Mouse (Mus musculus) ovary, adult 18-20 months (tissue): ENCODE measurements around the gene Wfdc3.
A peak's percentile ranks its signal among the peaks of the same experiment; 100 is the strongest.
"Not testable (repeated sequence)": the region's sequence is repeated elsewhere in the genome, so short reads cannot be mapped to it uniquely, and the experiment has no call there.

Experiments
- DNase-seq: peaks from one replicate; pipeline ENCODE4 v3.0.0; 2022; ENCODE audit warnings: low spot score, mixed read lengths

The Wfdc3 gene

GRCm38 (mm10) chr2:164737377-164738090 is 8.2 kb downstream of the Wfdc3 start:
- DNase-seq, result no peak

GRCm38 (mm10) chr2:164735446-164735845 is 10.3 kb downstream of the Wfdc3 start:
- DNase-seq, result no peak

DNA sequence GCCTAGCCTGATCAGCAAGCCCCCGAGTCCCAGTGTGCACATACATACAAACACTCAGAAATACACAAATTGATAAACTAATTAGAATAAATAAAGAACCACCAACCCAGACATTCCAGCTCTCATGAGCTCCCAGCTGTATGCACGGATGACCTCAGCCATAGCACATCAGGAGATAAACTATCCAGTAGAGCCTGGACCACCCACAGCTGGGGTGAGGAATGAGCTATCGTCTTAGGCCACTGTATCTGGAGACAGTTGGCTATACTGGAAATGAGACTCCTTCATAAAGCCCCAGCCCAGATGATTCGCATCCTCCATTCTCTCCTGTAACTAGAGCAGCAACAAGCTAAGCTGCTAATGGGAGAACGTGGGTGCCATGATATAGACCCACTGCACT is 10.9 kb downstream of the Wfdc3 start:
- DNase-seq, result no peak

- DNase-seq, result no peak
These were observed 12.5 kb downstream of the Wfdc3 start for GRCm38 (mm10) chr2:164733259-164733658.

DNA sequence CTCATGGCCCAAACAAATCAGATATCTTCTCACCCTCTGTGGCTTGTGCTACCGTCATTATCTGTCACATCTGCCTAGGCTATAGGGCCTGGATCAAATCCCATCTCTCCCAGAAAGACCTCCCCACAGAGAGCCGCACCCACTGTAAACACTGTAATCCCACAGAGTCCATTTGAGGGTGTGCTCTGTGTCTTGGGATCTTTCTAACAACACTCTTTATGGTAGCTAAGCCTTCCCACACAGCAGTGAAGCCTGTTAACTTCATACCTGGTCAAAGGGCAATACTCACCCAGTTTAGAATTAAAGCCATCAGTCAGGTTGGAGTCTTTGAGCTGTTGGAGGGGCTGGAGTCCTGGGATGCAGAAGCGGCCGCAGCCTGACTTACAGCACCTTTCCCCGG is 14.0 kb downstream of the Wfdc3 start:
- DNase-seq, result no peak

GRCm38 (mm10) chr2:164725895-164726619 is 19.7 kb downstream of the Wfdc3 start:
- peak; percentile 19 for DNase-seq

- DNase-seq, result no peak
These were observed 22.5 kb downstream of the Wfdc3 start for GRCm38 (mm10) chr2:164723276-164723675.

- not testable (repeated sequence) for DNase-seq
These were observed 29.4 kb downstream of the Wfdc3 start for GRCm38 (mm10) chr2:164716194-164716786.

- no peak for DNase-seq
These were observed 30.7 kb downstream of the Wfdc3 start, which contains the start of gene Spint5 for GRCm38 (mm10) chr2:164715005-164715404. Gene Spint5 (plus strand): TSS chr2:164715305.

DNA sequence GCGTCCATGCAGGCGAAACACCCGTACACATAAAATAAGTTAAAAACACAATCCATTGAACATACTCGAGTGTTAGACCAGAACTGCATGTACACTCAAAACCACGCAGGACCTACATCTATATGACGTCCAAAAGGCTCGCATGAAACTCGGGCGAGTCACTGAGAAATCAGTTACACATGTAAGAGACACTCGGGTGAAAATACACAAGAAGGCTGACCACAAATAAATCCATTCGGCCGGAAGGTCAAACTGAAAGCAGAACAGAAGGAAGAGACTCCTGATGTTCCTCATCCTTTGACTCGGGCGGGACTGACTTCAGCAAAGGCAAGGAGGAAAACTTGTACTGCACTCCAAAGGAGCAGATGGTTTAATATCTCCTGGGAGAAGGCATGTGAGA is 39.7 kb downstream of the Wfdc3 start:
- DNase-seq, result no peak

DNA sequence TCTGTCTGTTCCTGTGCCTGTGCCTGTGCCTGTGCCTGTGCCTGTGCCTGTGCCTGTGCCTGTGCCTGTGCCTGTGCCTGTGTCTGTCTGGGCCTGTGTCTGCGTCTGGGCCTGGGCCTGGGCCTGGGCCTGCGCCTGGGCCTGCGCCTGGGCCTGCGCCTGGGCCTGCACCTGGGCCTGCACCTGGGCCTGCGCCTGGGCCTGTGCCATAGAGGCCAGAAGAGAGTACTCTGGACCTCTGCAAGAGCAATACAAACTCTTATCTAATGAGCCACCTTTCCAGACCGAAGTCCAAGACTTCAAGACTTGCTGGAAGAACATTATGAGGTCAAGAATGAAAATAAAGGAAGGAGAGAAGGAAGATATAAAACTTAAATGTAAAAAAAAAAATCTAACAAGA is 40.4 kb downstream of the Wfdc3 start:
- no peak for DNase-seq

DNA sequence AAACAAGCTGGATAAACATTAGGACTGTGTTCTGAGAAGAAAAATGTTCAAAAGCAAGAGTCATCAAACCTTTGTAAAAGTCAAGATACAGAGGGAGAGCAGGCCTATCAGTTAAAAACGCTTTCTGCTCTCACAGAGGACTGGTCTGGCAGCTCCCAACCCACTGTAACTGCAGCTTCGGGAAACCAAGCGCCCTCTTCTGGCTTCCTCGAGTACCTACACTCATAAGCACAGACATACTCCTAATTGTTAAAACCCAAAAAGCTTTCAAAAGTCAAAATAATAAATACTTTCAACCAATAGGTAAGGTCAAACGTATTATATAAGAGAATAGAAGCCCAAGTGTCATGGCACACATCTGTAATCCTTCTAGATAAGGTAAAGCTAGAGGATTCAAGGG is 41.5 kb downstream of the Wfdc3 start:
- DNase-seq, result no peak

GRCm38 (mm10) chr2:164701761-164702160 is 44.0 kb downstream of the Wfdc3 start:
- DNase-seq, result no peak

- DNase-seq, result no peak
These were observed 44.8 kb downstream of the Wfdc3 start for GRCm38 (mm10) chr2:164700959-164701358.

DNA sequence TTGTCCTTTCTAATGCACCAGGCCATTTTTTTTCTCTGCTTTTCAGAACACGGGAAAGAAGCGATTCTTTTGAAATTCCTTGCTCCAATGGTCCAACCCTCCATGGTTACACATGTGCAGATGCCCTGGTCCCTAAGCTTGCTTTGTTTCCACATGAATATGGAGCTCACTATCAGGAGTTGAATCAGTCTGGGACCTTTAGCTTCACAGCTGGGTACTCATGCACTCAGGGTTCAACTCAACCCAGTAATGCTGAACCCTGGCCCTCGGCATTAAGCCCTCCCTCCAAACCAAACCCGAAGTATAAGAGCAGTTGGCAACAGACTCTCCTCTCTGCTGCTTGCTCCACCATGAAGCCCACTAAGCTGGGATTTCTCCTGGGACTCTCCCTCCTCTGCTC is 47.5 kb downstream of the Wfdc3 start, which contains the start of gene Spint4:
Gene Spint4 (plus strand): TSS at position 301 of the 400 bp plus-strand sequence.
- DNase-seq, result no peak

DNA sequence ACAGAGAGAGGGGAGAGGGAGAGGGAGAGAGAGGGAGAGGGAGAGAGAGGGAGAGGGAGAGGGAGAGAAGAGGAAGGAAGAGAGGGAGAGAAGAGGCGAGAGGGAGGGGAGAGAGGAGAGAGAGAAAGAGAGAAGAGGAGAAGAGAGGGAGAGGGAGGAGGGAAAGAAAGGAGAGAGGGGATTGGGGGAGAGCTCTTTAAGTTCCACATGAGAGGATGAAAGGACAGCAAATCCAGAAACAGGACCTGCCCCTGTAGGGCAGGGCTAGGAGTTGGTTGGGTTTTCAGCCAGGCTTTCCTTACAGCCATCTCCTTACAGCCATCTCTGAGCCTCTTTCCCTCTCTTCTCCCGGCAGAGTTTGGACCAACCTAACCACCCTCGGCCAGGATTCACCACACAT is 60.9 kb downstream of the Wfdc3 start, which contains the start of gene Wfdc13:
Gene Wfdc13 (plus strand): TSS at position 301 of the 400 bp plus-strand sequence.
- no peak for DNase-seq
